Mouse (Mus musculus): ENCODE measurements around the gene Sars2. TPM values are rescaled to one million over a fixed set of nuclear protein-coding genes. Genes with fewer than 3 reads are reported as not detected.

The Sars2 gene
- polyA plus RNA-seq, 1 experiment from 2014 or later, result 18.7 TPM

- no peak overlapping the region for H3K27ac ChIP-seq (ENCODE audit: low read depth, low read length)
- 88% methylated on average over 13 of the region's 14 CpGs for WGBS
- no peaks in the 10 kb centered on the region for H3K9me3 ChIP-seq (ENCODE audit: control insufficient read depth, low read length)
- H3K36me3 ChIP-seq (ENCODE audit: control insufficient read depth, insufficient read depth, low read length), result peaks cover 3% of the 10 kb centered on the region
- H3K4me3 ChIP-seq (ENCODE audit: low read length), result no peak overlapping the region
- ATAC-seq, result no peak
- H3K9ac ChIP-seq (ENCODE audit: low read depth, low read length), result no peak overlapping the region
- no peaks in the 10 kb centered on the region; the same call in 1 of the 2 replicates for H3K4me1 ChIP-seq (ENCODE audit: control insufficient read depth, insufficient read depth, low read depth, low read length)
- H3K4me2 ChIP-seq (ENCODE audit: low read length), result no peak overlapping the region
- H3K27me3 ChIP-seq (replicated peaks; ENCODE audit: control insufficient read depth, insufficient read depth, low read length), result no peaks in the 10 kb centered on the region
Measured at GRCm38 (mm10) chr7:28792391-28793185, 50.8 kb downstream of the Sars2 start.

GRCm38 (mm10) chr7:28793834-28794233 lies 52.0 kb downstream of the Sars2 start:
- Histone ChIP-seq H3K27me3 (replicated peaks; ENCODE audit: control insufficient read depth, insufficient read depth, low read length) (no peaks in the 10 kb centered on the region), H3K9me3 (ENCODE audit: control insufficient read depth, low read length) (no peaks in the 10 kb centered on the region), H3K36me3 (ENCODE audit: control insufficient read depth, insufficient read depth, low read length) (no peaks in the 10 kb centered on the region), H3K4me3 (ENCODE audit: low read length) (no peak overlapping the region), H3K27ac (ENCODE audit: low read depth, low read length) (no peak overlapping the region), H3K4me1 (ENCODE audit: control insufficient read depth, insufficient read depth, low read depth, low read length) (no peaks in the 10 kb centered on the region; the same call in 1 of the 2 replicates), H3K9ac (ENCODE audit: low read depth, low read length) (no peak overlapping the region), H3K4me2 (ENCODE audit: low read length) (no peak overlapping the region)
- no peak for ATAC-seq
- WGBS, result 39% methylated on average over 2 of the region's 2 CpGs

GRCm38 (mm10) chr7:28794496-28794895 lies 52.7 kb downstream of the Sars2 start:
- no peaks in the 10 kb centered on the region for H3K36me3 ChIP-seq (ENCODE audit: control insufficient read depth, insufficient read depth, low read length)
- H3K27me3 ChIP-seq (replicated peaks; ENCODE audit: control insufficient read depth, insufficient read depth, low read length), result no peaks in the 10 kb centered on the region
- H3K4me2 ChIP-seq (ENCODE audit: low read length), result no peak overlapping the region
- no peak overlapping the region for H3K27ac ChIP-seq (ENCODE audit: low read depth, low read length)
- no peak for ATAC-seq
- no peak overlapping the region for H3K9ac ChIP-seq (ENCODE audit: low read depth, low read length)
- no peaks in the 10 kb centered on the region; the same call in 1 of the 2 replicates for H3K4me1 ChIP-seq (ENCODE audit: control insufficient read depth, insufficient read depth, low read depth, low read length)
- 70% methylated on average over 3 of the region's 3 CpGs for WGBS
- H3K9me3 ChIP-seq (ENCODE audit: control insufficient read depth, low read length), result no peaks in the 10 kb centered on the region
- H3K4me3 ChIP-seq (ENCODE audit: low read length), result no peak overlapping the region

GRCm38 (mm10) chr7:28795832-28796231 lies 54.0 kb downstream of the Sars2 start:
- Histone ChIP-seq H3K4me3 (ENCODE audit: low read length) (no peak overlapping the region), H3K9me3 (ENCODE audit: control insufficient read depth, low read length) (no peaks in the 10 kb centered on the region), H3K27ac (ENCODE audit: low read depth, low read length) (no peak overlapping the region), H3K4me1 (ENCODE audit: control insufficient read depth, insufficient read depth, low read depth, low read length) (no peaks in the 10 kb centered on the region; the same call in 1 of the 2 replicates), H3K36me3 (ENCODE audit: control insufficient read depth, insufficient read depth, low read length) (no peaks in the 10 kb centered on the region), H3K4me2 (ENCODE audit: low read length) (no peak overlapping the region), H3K27me3 (replicated peaks; ENCODE audit: control insufficient read depth, insufficient read depth, low read length) (no peaks in the 10 kb centered on the region), H3K9ac (ENCODE audit: low read depth, low read length) (no peak overlapping the region)
- no peak for ATAC-seq
- 74% methylated on average over 15 of the region's 15 CpGs for WGBS

GRCm38 (mm10) chr7:28796562-28796975 lies 54.8 kb downstream of the Sars2 start:
- no peaks in the 10 kb centered on the region for H3K27me3 ChIP-seq (replicated peaks; ENCODE audit: control insufficient read depth, insufficient read depth, low read length)
- no peak overlapping the region for H3K27ac ChIP-seq (ENCODE audit: low read depth, low read length)
- H3K9me3 ChIP-seq (ENCODE audit: control insufficient read depth, low read length), result no peaks in the 10 kb centered on the region
- no peaks in the 10 kb centered on the region; the same call in 1 of the 2 replicates for H3K4me1 ChIP-seq (ENCODE audit: control insufficient read depth, insufficient read depth, low read depth, low read length)
- 14% methylated on average over 32 of the region's 32 CpGs for WGBS
- peak overlapping the region; percentile 8; the same call in 1 of the 2 replicates for H3K4me3 ChIP-seq (ENCODE audit: low read length)
- H3K36me3 ChIP-seq (ENCODE audit: control insufficient read depth, insufficient read depth, low read length), result no peaks in the 10 kb centered on the region
- peak overlapping the region; percentile 44 for H3K4me2 ChIP-seq (ENCODE audit: low read length)
- peak overlapping the region; percentile 51 for H3K9ac ChIP-seq (ENCODE audit: low read depth, low read length)
- peak; percentile 65 for ATAC-seq

- Histone ChIP-seq H3K4me2 (ENCODE audit: low read length) (no peak overlapping the region), H3K36me3 (ENCODE audit: control insufficient read depth, insufficient read depth, low read length) (no peaks in the 10 kb centered on the region), H3K9ac (ENCODE audit: low read depth, low read length) (no peak overlapping the region), H3K27ac (ENCODE audit: low read depth, low read length) (no peak overlapping the region), H3K4me1 (ENCODE audit: control insufficient read depth, insufficient read depth, low read depth, low read length) (peaks cover 6% of the 10 kb centered on the region), H3K9me3 (ENCODE audit: control insufficient read depth, low read length) (no peaks in the 10 kb centered on the region), H3K27me3 (replicated peaks; ENCODE audit: control insufficient read depth, insufficient read depth, low read length) (no peaks in the 10 kb centered on the region), H3K4me3 (ENCODE audit: low read length) (no peak overlapping the region)
- ATAC-seq, result no peak
- 94% methylated on average over 9 of the region's 9 CpGs for WGBS
Measured at GRCm38 (mm10) chr7:28799994-28800393, 58.2 kb downstream of the Sars2 start.

- H3K9me3 ChIP-seq (ENCODE audit: control insufficient read depth, low read length), result no peaks in the 10 kb centered on the region
- H3K4me1 ChIP-seq (ENCODE audit: control insufficient read depth, insufficient read depth, low read depth, low read length), result peaks cover 6% of the 10 kb centered on the region
- H3K27ac ChIP-seq (ENCODE audit: low read depth, low read length), result no peak overlapping the region
- 72% methylated on average over 3 of the region's 3 CpGs for WGBS
- no peak overlapping the region for H3K9ac ChIP-seq (ENCODE audit: low read depth, low read length)
- no peak overlapping the region for H3K4me2 ChIP-seq (ENCODE audit: low read length)
- H3K4me3 ChIP-seq (ENCODE audit: low read length), result no peak overlapping the region
- H3K27me3 ChIP-seq (replicated peaks; ENCODE audit: control insufficient read depth, insufficient read depth, low read length), result no peaks in the 10 kb centered on the region
- no peak for ATAC-seq
- no peaks in the 10 kb centered on the region for H3K36me3 ChIP-seq (ENCODE audit: control insufficient read depth, insufficient read depth, low read length)
Measured at GRCm38 (mm10) chr7:28801451-28801850, 59.7 kb downstream of the Sars2 start.

GRCm38 (mm10) chr7:28801901-28802670 lies 60.3 kb downstream of the Sars2 start:
- WGBS, result 19% methylated on average over 10 of the region's 10 CpGs
- Histone ChIP-seq H3K4me2 (ENCODE audit: low read length) (no peak overlapping the region), H3K4me3 (ENCODE audit: low read length) (no peak overlapping the region), H3K9me3 (ENCODE audit: control insufficient read depth, low read length) (no peaks in the 10 kb centered on the region), H3K9ac (ENCODE audit: low read depth, low read length) (no peak overlapping the region), H3K4me1 (ENCODE audit: control insufficient read depth, insufficient read depth, low read depth, low read length) (peaks cover 6% of the 10 kb centered on the region), H3K36me3 (ENCODE audit: control insufficient read depth, insufficient read depth, low read length) (no peaks in the 10 kb centered on the region), H3K27me3 (replicated peaks; ENCODE audit: control insufficient read depth, insufficient read depth, low read length) (no peaks in the 10 kb centered on the region), H3K27ac (ENCODE audit: low read depth, low read length) (peak overlapping the region; percentile 57)
- no peak for ATAC-seq
